Comparison of ENCODE assay signal across 8 mouse cellular contexts in the genomic region with DNA sequence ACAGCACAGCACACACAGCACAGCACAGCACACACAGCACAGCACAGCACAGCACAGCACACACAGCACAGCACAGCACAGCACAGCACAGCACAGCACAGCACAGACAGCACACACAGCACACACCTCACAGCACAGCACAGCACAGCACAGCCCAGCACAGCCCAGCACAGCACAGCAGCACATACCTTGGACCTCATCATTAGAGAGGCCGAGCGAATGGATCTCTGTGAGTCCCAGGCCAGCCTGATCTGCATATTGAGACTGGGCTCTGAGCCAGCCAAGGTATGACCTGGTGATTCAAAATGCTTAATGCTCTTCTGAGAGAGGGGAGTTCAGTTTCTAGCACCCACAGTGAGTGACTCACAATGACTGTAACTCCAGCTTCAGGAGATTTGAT. TPM values are rescaled to one million over a fixed set of nuclear protein-coding genes. Genes with fewer than 3 reads are reported as not detected.
DNase-seq lines count a peak whose midpoint lies in the region; ATAC-seq lines count a peak whose summit lies in the region.
"Not testable (repeated sequence)": the region's sequence is repeated elsewhere in the genome, so short reads cannot be mapped to it uniquely, and the experiment has no call there.

No protein-coding gene starts in this region.

- H3K9me3 ChIP-seq in forebrain, embryonic 12.5 days; kidney, embryonic 16.5 days (ENCODE audit: low read length); midbrain, embryonic 12.5 days; midbrain, embryonic 13.5 days: not testable (repeated sequence)

- H3K27ac ChIP-seq in forebrain, embryonic 12.5 days; kidney, embryonic 16.5 days (ENCODE audit: low read length); midbrain, embryonic 12.5 days (replicated peaks); midbrain, embryonic 13.5 days: not testable (repeated sequence)

- not testable (repeated sequence) for H3K36me3 ChIP-seq in forebrain, embryonic 12.5 days (replicated peaks); kidney, embryonic 16.5 days (ENCODE audit: insufficient read depth, low read length); midbrain, embryonic 12.5 days; midbrain, embryonic 13.5 days

- H3K4me2 ChIP-seq in forebrain, embryonic 12.5 days; kidney, embryonic 16.5 days (replicated peaks; ENCODE audit: low read depth, low read length); midbrain, embryonic 12.5 days (replicated peaks); midbrain, embryonic 13.5 days (replicated peaks): not testable (repeated sequence)

- not testable (repeated sequence) for H3K4me3 ChIP-seq in forebrain, embryonic 12.5 days (replicated peaks); kidney, embryonic 16.5 days (ENCODE audit: low read length); midbrain, embryonic 12.5 days; midbrain, embryonic 13.5 days (replicated peaks)

- not testable (repeated sequence) for H3K27me3 ChIP-seq in forebrain, embryonic 12.5 days; kidney, embryonic 16.5 days (ENCODE audit: insufficient read depth, low read length); midbrain, embryonic 12.5 days; midbrain, embryonic 13.5 days

- peak; percentile 5 for DNase-seq in 3T3-L1 (ENCODE audit: low read depth, low spot score)
- DNase-seq in NIH3T3 (ENCODE audit: low read depth) = peak; percentile 32
- DNase-seq in kidney, postnatal 10 days = peak; percentile 11
- peak; percentile 3 for DNase-seq in kidney, postnatal 14 days

- WGBS in forebrain, embryonic 12.5 days = 82% methylated on average over 2 of the region's 2 CpGs
- WGBS in kidney, embryonic 16.5 days = 72% methylated on average over 2 of the region's 2 CpGs
- 70% methylated on average over 2 of the region's 2 CpGs for WGBS in midbrain, embryonic 12.5 days
- WGBS in midbrain, embryonic 13.5 days = 85% methylated on average over 2 of the region's 2 CpGs

- H3K4me1 ChIP-seq in forebrain, embryonic 12.5 days; kidney, embryonic 16.5 days (ENCODE audit: insufficient read depth, low read length); midbrain, embryonic 12.5 days; midbrain, embryonic 13.5 days (replicated peaks): not testable (repeated sequence)

- ATAC-seq in forebrain, embryonic 12.5 days (ENCODE audit: low FRiP score) = 0 out of 2 replicates have a peak, but pooled peaks have one; percentile 33
- ATAC-seq in kidney, embryonic 16.5 days (ENCODE audit: low FRiP score, low TSS enrichment) = peak; percentile 61; the same call in 1 of the 2 replicates
- 0 out of 2 replicates have a peak, but pooled peaks have one; percentile 41 for ATAC-seq in midbrain, embryonic 12.5 days (ENCODE audit: low FRiP score, low read depth)
- peak; percentile 68 for ATAC-seq in midbrain, embryonic 13.5 days

- not testable (repeated sequence) for H3K9ac ChIP-seq in forebrain, embryonic 12.5 days; kidney, embryonic 16.5 days (replicated peaks; ENCODE audit: low read length); midbrain, embryonic 12.5 days (replicated peaks); midbrain, embryonic 13.5 days (replicated peaks)

RNA-seq across cellular contexts. Expression of a gene that starts 56.3 kb away (rescaled TPM):
- polyA plus RNA-seq in forebrain, embryonic 12.5 days (2016; fragmentation: Nextera tagmentation; extraction: Ambion mirVana) = 449 and 471 TPM in 2 replicates
- 210 and 225 TPM in 2 replicates for polyA plus RNA-seq in kidney, embryonic 16.5 days (2015; fragmentation: Nextera tagmentation; extraction: Ambion mirVana)
- 420 and 448 TPM in 2 replicates for polyA plus RNA-seq in midbrain, embryonic 12.5 days (2016; fragmentation: Nextera tagmentation; extraction: Ambion mirVana)
- 439 and 445 TPM in 2 replicates for polyA plus RNA-seq in midbrain, embryonic 13.5 days (2015; fragmentation: Nextera tagmentation; extraction: Ambion mirVana)
